ENCODE assay signal across 9 mouse cellular contexts in genomic region chr11:5177171-5177570, GRCm38 (mm10). TPM values are rescaled to one million over a fixed set of nuclear protein-coding genes. Genes with fewer than 3 reads are reported as not detected.
DNase-seq lines count a peak whose midpoint lies in the region; ATAC-seq and TF ChIP-seq lines count a peak whose summit lies in the region.
"Had no signal": no experiment of that assay in that cellular context is flagged by ENCODE, and none has a peak within 500 bp of the region (broad histone marks: within the 10 kb centered on the region; RNA-seq: fewer than 3 reads in every experiment).

No protein-coding gene starts in this region.

- 68% methylated on average over 12 of the region's 12 CpGs for WGBS in kidney, adult 2 months
- 69% methylated on average over 12 of the region's 12 CpGs for WGBS in kidney, embryonic 15.5 days
- 74% methylated on average over 12 of the region's 12 CpGs for WGBS in intestine, embryonic 15.5 days

- H3K27me3 ChIP-seq in kidney, adult 2 months (replicated peaks; ENCODE audit: control insufficient read depth, insufficient read depth, low read length): no peaks in the 10 kb centered on the region
- no peaks in the 10 kb centered on the region for H3K27me3 ChIP-seq in kidney, embryonic 15.5 days
- H3K27me3 ChIP-seq in intestine, embryonic 15.5 days (replicated peaks): no peaks in the 10 kb centered on the region

- DNase-seq in kidney, adult 2 months: peak; percentile 64
- DNase-seq in induced T-regulatory cell, adult 2 months (ENCODE audit: low read depth): peak; percentile 94
- peak; percentile 78 for DNase-seq in thymus, postnatal 25 days
- no peak for DNase-seq in layer of hippocampus, adult 2 months (ENCODE audit: low spot score in 2 of 2)
- no peak for DNase-seq in left cerebral cortex, adult 11 months (ENCODE audit: low spot score)

- no peak for TF ChIP-seq POLR2A in kidney, adult 2 months (IDR thresholded peaks at IDR 0.05; ENCODE audit: low read depth, low read length)

- H3K9ac ChIP-seq in kidney, embryonic 15.5 days: no peak overlapping the region
- H3K9ac ChIP-seq in intestine, embryonic 15.5 days: no peak overlapping the region
- H3K9ac ChIP-seq: liver, embryonic 14.5 days had no signal

- H3K4me3 ChIP-seq in kidney, adult 2 months (ENCODE audit: insufficient read depth, low read depth, low read length): no peak overlapping the region
- no peak overlapping the region for H3K4me3 ChIP-seq in kidney, embryonic 15.5 days (replicated peaks)
- H3K4me3 ChIP-seq in layer of hippocampus, adult 2 months: no peak overlapping the region
- H3K4me3 ChIP-seq in intestine, embryonic 15.5 days (replicated peaks): no peak overlapping the region

- peak overlapping the region; percentile 35 for H3K27ac ChIP-seq in kidney, adult 2 months (ENCODE audit: insufficient read depth, low read depth, low read length)
- H3K27ac ChIP-seq in kidney, embryonic 15.5 days: no peak overlapping the region
- H3K27ac ChIP-seq in layer of hippocampus, adult 2 months: no peak overlapping the region
- no peak overlapping the region for H3K27ac ChIP-seq in intestine, embryonic 15.5 days
- H3K27ac ChIP-seq: liver, embryonic 14.5 days had no signal

- no peak overlapping the region for H3K4me2 ChIP-seq in kidney, embryonic 15.5 days
- H3K4me2 ChIP-seq in intestine, embryonic 15.5 days (replicated peaks): no peak overlapping the region

- H3K9me3 ChIP-seq in kidney, embryonic 15.5 days (replicated peaks): no peaks in the 10 kb centered on the region
- H3K9me3 ChIP-seq in intestine, embryonic 15.5 days: no peaks in the 10 kb centered on the region

- ATAC-seq in kidney, embryonic 15.5 days (replicated peaks; ENCODE audit: low FRiP score): no peak
- ATAC-seq in megakaryocyte progenitor cell, adult 5-6 weeks (replicated peaks; ENCODE audit: poor library complexity): peak; percentile 65
- ATAC-seq in intestine, embryonic 15.5 days: no peak

- no peak for TF ChIP-seq CTCF in kidney, adult 2 months (conservative IDR thresholded peaks at IDR 0.05; ENCODE audit: insufficient read depth, insufficient read length, low read depth, low read length)
- TF ChIP-seq CTCF in layer of hippocampus, adult 2 months (conservative IDR thresholded peaks at IDR 0.05): no peak

- no peaks in the 10 kb centered on the region for H3K36me3 ChIP-seq in kidney, adult 2 months (ENCODE audit: control insufficient read depth, insufficient read depth, low read length)
- no peaks in the 10 kb centered on the region for H3K36me3 ChIP-seq in kidney, embryonic 15.5 days
- H3K36me3 ChIP-seq in intestine, embryonic 15.5 days: no peaks in the 10 kb centered on the region

- no peaks in the 10 kb centered on the region for H3K4me1 ChIP-seq in kidney, adult 2 months (ENCODE audit: control insufficient read depth, insufficient read depth, low read length)
- H3K4me1 ChIP-seq in kidney, embryonic 15.5 days: peaks cover 23% of the 10 kb centered on the region
- H3K4me1 ChIP-seq in intestine, embryonic 15.5 days (replicated peaks): peaks cover 5% of the 10 kb centered on the region; the same call in 1 of the 2 replicates

RNA-seq across cellular contexts. Expression of gene Emid1, which starts 25.1 kb away (rescaled TPM):
- polyA plus RNA-seq in kidney, adult 2 months (2012; rRNA removed): 21.9 and 23.2 TPM in 2 replicates
- polyA plus RNA-seq in kidney, embryonic 15.5 days (2015; fragmentation: Nextera tagmentation; extraction: Ambion mirVana): 190 and 191 TPM in 2 replicates
- total RNA-seq in megakaryocyte progenitor cell, adult 5-6 weeks (2015): 3.5 and 5.5 TPM in 2 replicates
- total RNA-seq in megakaryocyte progenitor cell, adult 5-6 weeks (2017): 5.2 and 5.5 TPM in 2 replicates
- total RNA-seq in layer of hippocampus, adult 2 months (2021): 1 to 10 TPM; 4.2 to 4.9 TPM
- 94.4 and 105 TPM in 2 replicates for polyA plus RNA-seq in intestine, embryonic 15.5 days (2015; fragmentation: Nextera tagmentation; extraction: Ambion mirVana)

Comparison
In these comparisons a context has a peak if more than half of its experiments do, and no peak if none do; other contexts are left out.
1. DNase-seq: peak in kidney, adult 2 months (single experiment), induced T-regulatory cell, adult 2 months (single experiment) and thymus, postnatal 25 days (single experiment); none in layer of hippocampus, adult 2 months (0 of 2) and left cerebral cortex, adult 11 months (single experiment).